Comparison of ENCODE assay signal across 26 mouse cellular contexts in genomic region chr6:16165012-16165411, GRCm38 (mm10).
"Had no signal": no experiment of that assay in that cellular context is flagged by ENCODE, and none has a peak within 500 bp of the region (broad histone marks: within the 10 kb centered on the region; RNA-seq: fewer than 3 reads in every experiment).

No protein-coding gene starts in this region.

- H3K36me3 ChIP-seq: heart, embryonic 13.5 days; heart, embryonic 15.5 days; hindbrain, embryonic 13.5 days; hindbrain, embryonic 15.5 days; kidney, embryonic 15.5 days; limb, embryonic 12.5 days; liver, embryonic 12.5 days had no signal

- H3K4me1 ChIP-seq: heart, embryonic 13.5 days; heart, embryonic 15.5 days; hindbrain, embryonic 13.5 days; hindbrain, embryonic 15.5 days; kidney, embryonic 15.5 days; limb, embryonic 12.5 days; liver, embryonic 12.5 days had no signal

- H3K4me2 ChIP-seq: heart, embryonic 11.5 days; heart, embryonic 13.5 days; heart, embryonic 15.5 days; hindbrain, embryonic 13.5 days; hindbrain, embryonic 15.5 days; kidney, embryonic 15.5 days; limb, embryonic 12.5 days; liver, embryonic 12.5 days had no signal

- ATAC-seq: hindbrain, postnatal 0 days; intestine, embryonic 16.5 days; liver, embryonic 12.5 days had no signal

- H3K4me3 ChIP-seq: heart, adult 2 months; heart, embryonic 13.5 days; heart, embryonic 15.5 days; hindbrain, embryonic 13.5 days; hindbrain, embryonic 15.5 days; kidney, embryonic 15.5 days; limb, embryonic 12.5 days; liver, embryonic 12.5 days had no signal

- H3K9me3 ChIP-seq: heart, embryonic 13.5 days; heart, embryonic 15.5 days; hindbrain, embryonic 13.5 days; hindbrain, embryonic 15.5 days; kidney, embryonic 15.5 days; limb, embryonic 12.5 days; liver, embryonic 12.5 days had no signal

- H3K9ac ChIP-seq: heart, embryonic 13.5 days; heart, embryonic 15.5 days; hindbrain, embryonic 13.5 days; hindbrain, embryonic 15.5 days; kidney, embryonic 15.5 days; limb, embryonic 12.5 days; liver, embryonic 12.5 days; liver, embryonic 14.5 days had no signal

- H3K27ac ChIP-seq: heart, adult 2 months; heart, embryonic 13.5 days; heart, embryonic 15.5 days; hindbrain, embryonic 13.5 days; hindbrain, embryonic 15.5 days; hindbrain, postnatal 0 days; kidney, embryonic 15.5 days; kidney, postnatal 0 days; limb, embryonic 12.5 days; liver, embryonic 12.5 days; liver, embryonic 14.5 days had no signal

- DNase-seq: gastrocnemius, postnatal 14 days; gastrocnemius, postnatal 36 days; heart, adult 11 months; heart, adult 2 months; heart, postnatal 14 days; heart, postnatal 36 days; kidney, adult 11 months; kidney, adult 2 months; kidney, adult 9 months; kidney, postnatal 14 days; kidney, postnatal 36 days; layer of hippocampus, adult 9-11 months; layer of hippocampus, postnatal 36 days; left cerebral cortex, postnatal 4 days had no signal

- H3K27me3 ChIP-seq: heart, embryonic 13.5 days; heart, embryonic 15.5 days; hindbrain, embryonic 13.5 days; hindbrain, embryonic 15.5 days; kidney, embryonic 15.5 days; limb, embryonic 12.5 days; liver, embryonic 12.5 days had no signal
